Mouse (Mus musculus): ENCODE data around the gene Hps3.

Gene Hps3

GRCm38 (mm10) chr3:20007275-20007674 is 27.8 kb downstream of the Hps3 start:
- DNase-seq (ENCODE audit: low read depth, low spot score) = no peak

- no peak for DNase-seq (ENCODE audit: low read depth, low spot score)
Measured at GRCm38 (mm10) chr3:20005611-20006010, 29.5 kb downstream of the Hps3 start.

- DNase-seq (ENCODE audit: low read depth, low spot score) = no peak
Measured at GRCm38 (mm10) chr3:20004422-20004821, 30.7 kb downstream of the Hps3 start.

- DNase-seq (ENCODE audit: low read depth, low spot score) = peak; percentile 28
Measured at GRCm38 (mm10) chr3:20002786-20003185, 32.3 kb downstream of the Hps3 start.

GRCm38 (mm10) chr3:20000806-20001205 is 34.3 kb downstream of the Hps3 start:
- no peak for DNase-seq (ENCODE audit: low read depth, low spot score)

- DNase-seq (ENCODE audit: low read depth, low spot score) = no peak
Measured at GRCm38 (mm10) chr3:19999551-19999950, 35.6 kb downstream of the Hps3 start.

- DNase-seq (ENCODE audit: low read depth, low spot score) = no peak
Measured at GRCm38 (mm10) chr3:19992388-19992787, 42.7 kb downstream of the Hps3 start.

- DNase-seq (ENCODE audit: low read depth, low spot score) = no peak
Measured at GRCm38 (mm10) chr3:19990031-19990430, 45.1 kb downstream of the Hps3 start.

GRCm38 (mm10) chr3:19986123-19986522 is 49.0 kb downstream of the Hps3 start:
- DNase-seq (ENCODE audit: low read depth, low spot score) = no peak

- no peak for DNase-seq (ENCODE audit: low read depth, low spot score)
Measured at GRCm38 (mm10) chr3:19982846-19983245, 52.3 kb downstream of the Hps3 start.

GRCm38 (mm10) chr3:19981156-19981555 is 54.0 kb downstream of the Hps3 start:
- DNase-seq (ENCODE audit: low read depth, low spot score) = no peak

- DNase-seq (ENCODE audit: low read depth, low spot score) = no peak
Measured at GRCm38 (mm10) chr3:19978474-19978873, 56.6 kb downstream of the Hps3 start.

GRCm38 (mm10) chr3:19966072-19966471 is 69.0 kb downstream of the Hps3 start:
- no peak for DNase-seq (ENCODE audit: low read depth, low spot score)

GRCm38 (mm10) chr3:19965239-19965638 is 69.9 kb downstream of the Hps3 start:
- DNase-seq (ENCODE audit: low read depth, low spot score) = no peak

- DNase-seq (ENCODE audit: low read depth, low spot score) = no peak
Measured at GRCm38 (mm10) chr3:19964625-19965188, 70.4 kb downstream of the Hps3 start.

GRCm38 (mm10) chr3:19962769-19963513 is 72.2 kb downstream of the Hps3 start:
- no peak for DNase-seq (ENCODE audit: low read depth, low spot score)

- no peak for DNase-seq (ENCODE audit: low read depth, low spot score)
Measured at GRCm38 (mm10) chr3:19961341-19961740, 73.8 kb downstream of the Hps3 start.

- DNase-seq (ENCODE audit: low read depth, low spot score) = no peak
Measured at GRCm38 (mm10) chr3:19960570-19961114, 74.5 kb downstream of the Hps3 start.

- DNase-seq (ENCODE audit: low read depth, low spot score) = no peak
Measured at GRCm38 (mm10) chr3:19958983-19959382, 76.1 kb downstream of the Hps3 start.

GRCm38 (mm10) chr3:19958031-19958430 is 77.1 kb downstream of the Hps3 start:
- DNase-seq (ENCODE audit: low read depth, low spot score) = no peak

GRCm38 (mm10) chr3:19956885-19957284 is 78.2 kb downstream of the Hps3 start, which contains the start of gene Cp:
Gene Cp (plus strand): TSS chr3:19957054.
- DNase-seq (ENCODE audit: low read depth, low spot score) = peak; percentile 21

- DNase-seq (ENCODE audit: low read depth, low spot score) = peak; percentile 1
Measured at GRCm38 (mm10) chr3:19953865-19954264, 81.2 kb downstream of the Hps3 start.

- no peak for DNase-seq (ENCODE audit: low read depth, low spot score)
Measured at GRCm38 (mm10) chr3:19953425-19953824, 81.7 kb downstream of the Hps3 start.
